Mouse (Mus musculus) erythroblast, embryonic 14.5 days (primary cell): Measurements from ENCODE around the gene Ppp1r16b. TPM values are rescaled to one million over a fixed set of nuclear protein-coding genes. Genes with fewer than 3 reads are reported as not detected.

ENCODE experiments used
- H3K27me3 ChIP-seq: 2 replicates; pipeline ENCODE4 v1.6.1; 2012; ENCODE audit warnings: inconsistent platforms; ENCODE audit not compliant: control insufficient read depth
- H3K36me3 ChIP-seq: 2 replicates; pipeline ENCODE4 v1.6.1; 2012; ENCODE audit warnings: mild to moderate bottlenecking, inconsistent platforms; ENCODE audit not compliant: control insufficient read depth
- H3K4me1 ChIP-seq: 2 replicates; pipeline ENCODE4 v1.6.1; 2012; ENCODE audit warnings: inconsistent platforms; ENCODE audit not compliant: control insufficient read depth
- H3K4me3 ChIP-seq: replicated peaks from 2 replicates; pipeline ENCODE3; 2012; ENCODE audit warnings: moderate library complexity, mild to moderate bottlenecking, inconsistent platforms
- H3K9me3 ChIP-seq: 2 replicates; pipeline ENCODE4 v1.6.1; 2012; ENCODE audit warnings: low read length, inconsistent platforms, mixed read lengths; ENCODE audit not compliant: control insufficient read depth
- GATA1 ChIP-seq: IDR thresholded peaks from 2 replicates; pipeline ENCODE4 v1.6.1; 2012; ENCODE audit warnings: low read length, inconsistent platforms, mixed read lengths
- TAL1 ChIP-seq: IDR thresholded peaks from 3 replicates; pipeline ENCODE4 v1.6.1; 2012; ENCODE audit warnings: low read length, inconsistent platforms, mixed read lengths
- polyA plus RNA-seq: library from polyadenylated mRNA; stranded (reverse); fragments of >175 nt; gene quantifications from 2 replicates; pipeline ENCODE4 v1.2.3, GENCODE M21; 2012

Gene Ppp1r16b
- polyA plus RNA-seq, 1 experiment: 0.01 TPM

DNA sequence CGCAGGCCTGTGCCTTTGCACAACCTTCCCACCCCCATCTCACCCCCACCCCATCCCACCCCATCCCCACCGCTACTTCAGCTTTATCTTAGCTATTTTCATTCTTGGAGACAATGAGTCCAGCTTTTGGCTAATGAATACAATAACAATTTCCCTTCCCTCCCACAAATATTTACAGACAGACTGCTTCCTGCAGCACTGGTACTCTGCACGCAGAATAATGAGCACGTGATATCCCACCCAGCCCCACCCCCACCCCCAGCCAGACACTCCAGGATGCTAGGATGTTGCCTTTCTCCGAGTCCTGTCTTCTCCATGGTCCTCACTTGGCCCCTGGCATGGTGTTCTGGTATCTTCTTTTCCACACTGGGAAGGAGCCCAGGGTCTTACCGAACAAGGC lies 31.3 kb downstream of the Ppp1r16b start:
- Histone ChIP-seq H3K27me3 (no peaks in the 10 kb centered on the region), H3K4me1 (no peaks in the 10 kb centered on the region), H3K4me3 (no peak overlapping the region), H3K9me3 (no peaks in the 10 kb centered on the region), H3K36me3 (no peaks in the 10 kb centered on the region)
- TF ChIP-seq TAL1 (no peak), GATA1 (no peak)

- no peaks in the 10 kb centered on the region for H3K27me3 ChIP-seq
- H3K4me1 ChIP-seq: no peaks in the 10 kb centered on the region
- TF ChIP-seq GATA1 (no peak), TAL1 (no peak)
- no peaks in the 10 kb centered on the region for H3K9me3 ChIP-seq
- H3K4me3 ChIP-seq: no peak overlapping the region
- no peaks in the 10 kb centered on the region for H3K36me3 ChIP-seq
Measured at GRCm38 (mm10) chr2:158699908-158700307, 34.7 kb downstream of the Ppp1r16b start.

- no peaks in the 10 kb centered on the region for H3K36me3 ChIP-seq
- no peak for TF ChIP-seq TAL1
- no peak for TF ChIP-seq GATA1
- no peaks in the 10 kb centered on the region for H3K4me1 ChIP-seq
- H3K9me3 ChIP-seq: no peaks in the 10 kb centered on the region
- no peaks in the 10 kb centered on the region for H3K27me3 ChIP-seq
- no peak overlapping the region for H3K4me3 ChIP-seq
Measured at GRCm38 (mm10) chr2:158700535-158701256, 35.5 kb downstream of the Ppp1r16b start.

DNA sequence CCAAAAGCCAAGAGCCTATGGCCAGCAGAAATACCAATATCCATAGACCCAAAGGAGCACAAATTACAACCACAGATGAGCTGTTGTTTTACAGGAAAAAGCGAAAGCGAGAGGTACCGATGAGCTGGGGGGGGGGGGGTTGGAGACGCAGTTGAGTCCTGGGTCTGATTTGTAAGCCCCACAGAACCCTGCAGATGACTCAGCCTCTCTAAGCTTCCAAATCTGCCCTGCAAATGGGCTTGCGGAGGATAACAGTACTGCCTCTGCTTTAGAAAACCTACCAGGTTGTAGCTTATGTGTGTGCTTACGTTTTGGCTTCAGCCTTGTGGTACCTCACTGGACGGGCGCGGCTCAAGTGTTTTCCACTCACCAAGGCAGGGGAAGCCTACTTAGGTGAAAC lies 36.3 kb downstream of the Ppp1r16b start:
- TF ChIP-seq TAL1: no peak
- TF ChIP-seq GATA1: no peak
- Histone ChIP-seq H3K4me1 (no peaks in the 10 kb centered on the region), H3K36me3 (no peaks in the 10 kb centered on the region), H3K27me3 (no peaks in the 10 kb centered on the region), H3K4me3 (no peak overlapping the region), H3K9me3 (no peaks in the 10 kb centered on the region)

GRCm38 (mm10) chr2:158702176-158702575 lies 37.0 kb downstream of the Ppp1r16b start:
- H3K4me1 ChIP-seq: no peaks in the 10 kb centered on the region
- TF ChIP-seq TAL1: no peak
- no peak for TF ChIP-seq GATA1
- no peak overlapping the region for H3K4me3 ChIP-seq
- H3K9me3 ChIP-seq: no peaks in the 10 kb centered on the region
- H3K27me3 ChIP-seq: no peaks in the 10 kb centered on the region
- no peaks in the 10 kb centered on the region for H3K36me3 ChIP-seq

- Histone ChIP-seq H3K36me3 (no peaks in the 10 kb centered on the region), H3K27me3 (no peaks in the 10 kb centered on the region), H3K4me3 (no peak overlapping the region), H3K4me1 (no peaks in the 10 kb centered on the region), H3K9me3 (no peaks in the 10 kb centered on the region)
- no peak for TF ChIP-seq GATA1
- no peak for TF ChIP-seq TAL1
Measured at GRCm38 (mm10) chr2:158704720-158705119, 39.5 kb downstream of the Ppp1r16b start.

DNA sequence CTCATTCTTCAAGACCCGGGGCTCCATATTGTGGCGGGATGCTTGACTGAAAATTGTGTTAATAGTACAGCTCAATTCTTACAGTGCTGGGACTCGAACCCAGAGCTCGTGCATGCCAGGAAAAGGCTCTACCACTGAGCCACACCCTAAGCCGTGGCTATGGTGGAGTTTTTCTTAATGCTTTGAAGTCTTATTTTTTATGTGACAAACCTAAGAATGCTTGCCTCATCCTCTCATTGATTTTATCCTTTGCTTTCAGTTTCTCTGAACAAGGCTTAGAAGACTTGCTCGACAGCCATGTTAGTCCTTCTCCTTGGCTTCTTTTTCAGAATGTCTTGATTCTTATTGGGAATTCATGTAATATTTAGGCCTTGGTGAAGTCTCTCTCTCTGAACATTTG lies 40.3 kb downstream of the Ppp1r16b start:
- H3K4me3 ChIP-seq: no peak overlapping the region
- no peaks in the 10 kb centered on the region for H3K36me3 ChIP-seq
- H3K4me1 ChIP-seq: no peaks in the 10 kb centered on the region
- no peaks in the 10 kb centered on the region for H3K9me3 ChIP-seq
- no peak for TF ChIP-seq GATA1
- TF ChIP-seq TAL1: no peak
- H3K27me3 ChIP-seq: no peaks in the 10 kb centered on the region

GRCm38 (mm10) chr2:158706704-158707408 lies 41.7 kb downstream of the Ppp1r16b start:
- no peaks in the 10 kb centered on the region for H3K27me3 ChIP-seq
- H3K36me3 ChIP-seq: no peaks in the 10 kb centered on the region
- H3K4me1 ChIP-seq: no peaks in the 10 kb centered on the region
- TF ChIP-seq TAL1: no peak
- H3K9me3 ChIP-seq: no peaks in the 10 kb centered on the region
- no peak overlapping the region for H3K4me3 ChIP-seq

DNA sequence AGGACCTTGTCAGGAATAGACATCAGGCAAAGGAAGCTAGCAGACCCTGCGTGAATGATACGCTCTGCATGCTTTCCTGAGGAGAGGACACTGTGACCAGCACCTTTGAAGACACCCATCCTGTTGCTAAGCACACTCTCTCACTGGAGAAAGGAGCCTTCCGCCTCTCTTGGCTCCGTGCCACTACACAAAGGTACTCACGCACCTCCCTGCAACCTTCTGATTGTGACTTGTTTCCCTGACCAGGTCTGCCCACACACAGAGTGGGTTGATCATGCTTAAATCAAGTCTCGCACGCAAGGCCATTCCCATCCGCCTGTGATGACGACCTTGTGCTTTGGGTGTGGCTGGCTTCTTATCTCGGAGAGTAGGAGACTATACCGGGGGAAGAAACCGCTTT lies 42.9 kb downstream of the Ppp1r16b start:
- Histone ChIP-seq H3K4me3 (no peak overlapping the region), H3K4me1 (no peaks in the 10 kb centered on the region), H3K9me3 (no peaks in the 10 kb centered on the region), H3K27me3 (no peaks in the 10 kb centered on the region), H3K36me3 (no peaks in the 10 kb centered on the region)
- TF ChIP-seq TAL1 (no peak), GATA1 (no peak)
